Mouse (Mus musculus) spleen, postnatal 4 days (tissue): ENCODE results near the gene Sprn.

Experiments
- DNase-seq, 2 experiments: peaks; one replicate each; pipeline ENCODE4 v3.0.0; 2022; ENCODE audit warnings: low spot score in 2 of 2

Sprn gene

GRCm38 (mm10) chr7:140154218-140154927 is at the start of gene Sprn:
TSS of gene Sprn (minus strand) at chr7:140154877.
- DNase-seq, result no peak

DNA sequence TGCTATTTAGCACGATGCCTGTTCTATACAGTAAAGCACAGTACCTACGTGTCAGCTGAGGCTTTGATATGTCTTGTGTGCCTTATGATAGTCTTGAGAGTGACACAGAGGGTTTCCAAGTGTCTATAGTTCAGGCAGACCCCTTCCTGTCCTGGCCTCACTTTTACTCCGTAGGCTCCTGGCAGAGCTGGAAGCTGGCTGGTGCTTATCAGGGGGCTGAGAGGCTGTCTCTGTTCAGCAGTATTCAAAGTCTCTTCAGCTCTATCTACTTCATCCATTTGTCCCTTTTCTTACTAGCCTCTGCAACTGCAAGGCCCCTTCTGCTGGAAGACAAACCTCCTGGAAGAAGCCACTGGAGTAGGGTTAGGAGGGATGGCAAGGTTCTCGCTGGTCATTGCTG is 46.4 kb upstream of the Sprn start:
- no peak for DNase-seq

- DNase-seq, result no peak
These were observed 41.3 kb upstream of the Sprn start for GRCm38 (mm10) chr7:140196002-140196401.

DNA sequence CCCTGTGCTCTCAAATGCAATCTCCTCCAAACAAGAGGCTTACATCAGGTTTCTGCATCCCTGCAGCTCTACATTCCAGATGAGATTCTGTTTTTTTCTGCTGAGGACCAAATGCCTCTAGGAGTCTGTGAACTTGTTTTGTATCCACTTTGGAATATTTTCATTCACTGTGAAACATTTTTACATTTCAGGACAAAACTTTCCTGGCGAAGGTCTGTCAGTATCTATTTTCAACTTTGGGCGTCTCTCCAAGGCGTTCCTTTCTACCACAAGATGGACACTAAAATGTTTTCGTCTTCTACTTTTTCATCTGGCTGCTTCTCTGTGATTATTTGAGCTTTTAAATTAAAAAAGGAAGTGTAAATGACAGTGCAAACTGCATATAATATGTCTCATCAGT is 39.4 kb upstream of the Sprn start:
- DNase-seq, result no peak

DNA sequence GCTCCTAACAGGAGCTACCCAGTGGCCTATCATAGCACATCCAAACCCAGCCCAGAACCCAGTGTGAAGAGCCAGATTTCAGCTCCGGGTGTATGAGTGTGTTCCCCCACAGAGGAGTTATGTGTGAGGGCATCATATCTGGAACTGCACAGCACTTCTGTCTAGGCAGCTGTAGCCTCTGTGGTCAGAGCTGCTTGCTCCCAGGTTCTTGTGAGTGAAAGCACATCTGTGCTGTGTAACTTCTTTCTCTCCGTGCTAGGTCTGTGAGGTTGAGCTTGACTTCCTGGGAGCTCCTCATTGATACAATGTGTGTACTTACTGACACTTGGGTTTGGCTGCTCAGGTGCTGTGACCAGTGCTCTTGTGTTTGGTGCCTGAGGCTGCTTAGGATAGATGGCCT is 38.2 kb upstream of the Sprn start:
- DNase-seq, result no peak

DNA sequence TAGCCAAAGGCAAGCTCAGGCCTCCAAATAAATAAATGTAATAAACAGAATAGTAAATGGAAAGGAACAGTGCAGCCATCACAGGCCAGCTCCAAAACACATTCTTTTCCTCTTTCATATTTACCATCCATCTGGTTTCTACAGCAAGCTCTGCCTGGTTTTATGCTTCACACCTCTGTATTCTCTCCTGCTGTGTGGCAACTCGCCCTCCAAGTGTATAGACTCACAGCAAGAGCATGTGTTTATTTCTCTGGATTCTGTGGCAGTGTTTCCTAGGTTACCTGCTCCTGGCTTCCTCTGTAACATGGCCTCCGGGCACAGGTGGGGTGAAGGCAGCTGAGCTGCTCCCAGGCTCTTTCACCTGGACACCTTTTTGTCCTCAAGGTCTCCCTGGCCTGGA is 37.8 kb upstream of the Sprn start:
- no peak for DNase-seq

- no peak for DNase-seq
These were observed 35.8 kb upstream of the Sprn start for GRCm38 (mm10) chr7:140190435-140190834.

- no peak for DNase-seq
These were observed 34.0 kb upstream of the Sprn start for GRCm38 (mm10) chr7:140188391-140189328.

- DNase-seq, result no peak
These were observed 33.2 kb upstream of the Sprn start for GRCm38 (mm10) chr7:140187721-140188390.

GRCm38 (mm10) chr7:140186646-140187620 is 32.3 kb upstream of the Sprn start:
- DNase-seq, result no peak

- DNase-seq, result no peak
These were observed 29.5 kb upstream of the Sprn start for GRCm38 (mm10) chr7:140184206-140184605.

GRCm38 (mm10) chr7:140180692-140181091 is 26.0 kb upstream of the Sprn start:
- DNase-seq, result no peak

- no peak for DNase-seq
These were observed 24.5 kb upstream of the Sprn start for GRCm38 (mm10) chr7:140179176-140179575.

DNA sequence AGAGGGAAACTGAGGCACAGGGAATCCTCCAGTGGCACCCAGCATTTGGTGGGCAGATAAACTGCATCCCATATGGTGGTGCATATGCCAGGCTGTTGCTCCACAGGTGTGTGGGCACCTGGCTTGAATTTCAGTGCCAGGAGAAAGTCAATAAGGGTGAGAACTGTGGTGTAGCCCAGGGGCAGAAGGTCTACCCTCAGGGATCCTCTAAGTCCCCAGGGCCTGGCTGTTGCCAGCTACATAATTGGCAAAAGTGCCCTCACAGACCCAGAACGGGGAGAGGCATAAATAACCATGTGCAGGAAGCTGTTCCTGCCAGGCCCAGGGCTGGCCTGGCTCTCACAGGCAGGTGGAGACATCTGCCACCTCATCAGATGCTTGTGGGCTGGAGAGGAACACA is 18.3 kb upstream of the Sprn start, which contains the start of gene Olfr523:
Olfr523 (plus strand) TSS at position 282 of the 400 bp plus-strand sequence.
- no peak for DNase-seq

- no peak for DNase-seq
These were observed 16.2 kb upstream of the Sprn start for GRCm38 (mm10) chr7:140170863-140171262.

GRCm38 (mm10) chr7:140169386-140169785 is 14.7 kb upstream of the Sprn start:
- DNase-seq, result no peak

- no peak for DNase-seq
These were observed 13.3 kb upstream of the Sprn start for GRCm38 (mm10) chr7:140167950-140168349.

DNA sequence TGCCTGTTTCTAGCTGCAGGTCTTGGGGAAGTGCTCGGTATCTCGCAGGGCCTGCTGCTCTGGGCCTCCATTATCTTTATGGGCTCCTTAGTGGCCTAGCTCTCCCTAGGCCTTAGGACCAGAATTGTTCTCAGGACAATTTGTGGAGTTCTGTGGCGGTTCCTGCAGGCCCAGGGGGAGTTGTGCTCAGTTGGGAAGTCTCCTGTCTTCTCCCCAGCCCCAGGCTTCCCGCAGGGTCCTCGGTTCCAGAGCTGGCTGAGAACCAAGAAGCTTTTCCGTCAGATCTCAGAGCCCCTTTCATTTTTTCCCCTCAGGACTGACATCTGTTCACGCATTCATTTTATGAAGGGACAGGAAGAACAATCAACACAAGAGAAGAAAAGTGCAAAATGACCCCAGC is 10.0 kb upstream of the Sprn start, which contains the start of gene Olfr522:
Olfr522 (minus strand) TSS at position 101 of the 400 bp plus-strand sequence.
- DNase-seq, result no peak

GRCm38 (mm10) chr7:140160363-140160762 is 5.7 kb upstream of the Sprn start:
- no peak for DNase-seq

- no peak for DNase-seq
These were observed 854 bp downstream of the Sprn start for GRCm38 (mm10) chr7:140153829-140154217.

DNA sequence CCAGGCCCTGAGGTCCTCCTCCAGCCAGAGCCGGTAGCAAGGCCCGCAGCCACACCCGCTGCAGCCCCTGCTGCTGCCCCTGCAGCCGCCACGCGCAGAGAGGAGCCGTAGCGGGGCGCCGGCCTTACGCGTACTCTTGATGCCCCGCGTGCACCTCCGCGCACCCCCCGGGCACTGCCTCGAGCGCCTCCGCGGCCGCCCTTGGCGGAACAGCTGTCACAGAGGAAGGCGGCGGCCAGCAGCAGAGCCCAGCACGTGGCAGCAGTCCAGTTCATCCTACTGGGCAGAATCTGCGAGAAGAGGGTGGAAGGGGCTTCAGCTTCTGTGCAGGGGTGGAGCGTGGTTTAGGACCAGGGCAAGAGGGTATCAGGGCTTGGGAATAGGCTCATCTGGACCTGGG is 1.3 kb downstream of the Sprn start:
- no peak for DNase-seq
